Mouse (Mus musculus): ENCODE results near the gene AU040320. TPM values are rescaled to one million over a fixed set of nuclear protein-coding genes. Genes with fewer than 3 reads are reported as not detected.

Gene AU040320
- polyA plus RNA-seq, 1 experiment from 2014 or later, result 36.5 TPM

- peak overlapping the region; percentile 96 for H3K9ac ChIP-seq (ENCODE audit: low read depth, low read length)
- H3K9me3 ChIP-seq (replicated peaks; ENCODE audit: control insufficient read depth, low read length, poor library complexity, severe bottlenecking), result no peaks in the 10 kb centered on the region
- H3K4me3 ChIP-seq (ENCODE audit: low read depth, low read length), result peak overlapping the region; percentile 89
- 1% methylated on average over 12 of the region's 12 CpGs for WGBS
- H3K36me3 ChIP-seq (ENCODE audit: control insufficient read depth, insufficient read depth, low read length), result peaks cover 10% of the 10 kb centered on the region
- peak overlapping the region; percentile 69 for H3K4me2 ChIP-seq (ENCODE audit: low read length)
- H3K27ac ChIP-seq (ENCODE audit: low read length), result peak overlapping the region; percentile 98
- H3K27me3 ChIP-seq (ENCODE audit: control insufficient read depth, insufficient read depth, low read depth, low read length), result no peaks in the 10 kb centered on the region
- peaks cover 39% of the 10 kb centered on the region for H3K4me1 ChIP-seq (ENCODE audit: control insufficient read depth, insufficient read depth, low read length)
- ATAC-seq, result no peak
Observed at GRCm38 (mm10) chr4:126754231-126754611, 877 bp downstream of the AU040320 start.

GRCm38 (mm10) chr4:126754736-126755374 lies 1.5 kb downstream of the AU040320 start:
- H3K9ac ChIP-seq (ENCODE audit: low read depth, low read length), result no peak overlapping the region
- H3K36me3 ChIP-seq (ENCODE audit: control insufficient read depth, insufficient read depth, low read length), result peaks cover 6% of the 10 kb centered on the region
- H3K4me1 ChIP-seq (ENCODE audit: control insufficient read depth, insufficient read depth, low read length), result peaks cover 34% of the 10 kb centered on the region
- ATAC-seq, result no peak
- H3K4me3 ChIP-seq (ENCODE audit: low read depth, low read length), result peak overlapping the region; percentile 89; the same call in 1 of the 2 replicates
- no peak overlapping the region for H3K27ac ChIP-seq (ENCODE audit: low read length)
- H3K9me3 ChIP-seq (replicated peaks; ENCODE audit: control insufficient read depth, low read length, poor library complexity, severe bottlenecking), result no peaks in the 10 kb centered on the region
- H3K4me2 ChIP-seq (ENCODE audit: low read length), result peak overlapping the region; percentile 69
- WGBS, result 44% methylated on average over 12 of the region's 12 CpGs
- no peaks in the 10 kb centered on the region for H3K27me3 ChIP-seq (ENCODE audit: control insufficient read depth, insufficient read depth, low read depth, low read length)

GRCm38 (mm10) chr4:126756766-126757165 lies 3.4 kb downstream of the AU040320 start:
- 79% methylated on average over 4 of the region's 4 CpGs for WGBS
- H3K27ac ChIP-seq (ENCODE audit: low read length), result no peak overlapping the region

GRCm38 (mm10) chr4:126758299-126758698 lies 5.0 kb downstream of the AU040320 start:
- Histone ChIP-seq H3K27me3 (ENCODE audit: control insufficient read depth, insufficient read depth, low read depth, low read length) (no peaks in the 10 kb centered on the region), H3K4me2 (ENCODE audit: low read length) (no peak overlapping the region), H3K4me3 (ENCODE audit: low read depth, low read length) (no peak overlapping the region), H3K4me1 (ENCODE audit: control insufficient read depth, insufficient read depth, low read length) (peaks cover 9% of the 10 kb centered on the region), H3K36me3 (ENCODE audit: control insufficient read depth, insufficient read depth, low read length) (peaks cover 12% of the 10 kb centered on the region), H3K27ac (ENCODE audit: low read length) (no peak overlapping the region), H3K9me3 (replicated peaks; ENCODE audit: control insufficient read depth, low read length, poor library complexity, severe bottlenecking) (no peaks in the 10 kb centered on the region), H3K9ac (ENCODE audit: low read depth, low read length) (no peak overlapping the region)
- 86% methylated on average over 5 of the region's 5 CpGs for WGBS
- ATAC-seq, result no peak

More at GRCm38 (mm10) chr4:126756766-126757165, 3.4 kb downstream of the AU040320 start:
- H3K4me1 ChIP-seq (ENCODE audit: control insufficient read depth, insufficient read depth, low read length), result peaks cover 14% of the 10 kb centered on the region
- no peaks in the 10 kb centered on the region for H3K27me3 ChIP-seq (ENCODE audit: control insufficient read depth, insufficient read depth, low read depth, low read length)
- peaks cover 10% of the 10 kb centered on the region for H3K36me3 ChIP-seq (ENCODE audit: control insufficient read depth, insufficient read depth, low read length)
- no peak overlapping the region for H3K4me2 ChIP-seq (ENCODE audit: low read length)
- no peak overlapping the region for H3K9ac ChIP-seq (ENCODE audit: low read depth, low read length)
- no peak overlapping the region for H3K4me3 ChIP-seq (ENCODE audit: low read depth, low read length)
- H3K9me3 ChIP-seq (replicated peaks; ENCODE audit: control insufficient read depth, low read length, poor library complexity, severe bottlenecking), result no peaks in the 10 kb centered on the region
- ATAC-seq, result no peak

GRCm38 (mm10) chr4:126759435-126759834 lies 6.1 kb downstream of the AU040320 start:
- Histone ChIP-seq H3K9ac (ENCODE audit: low read depth, low read length) (no peak overlapping the region), H3K4me3 (ENCODE audit: low read depth, low read length) (no peak overlapping the region), H3K27ac (ENCODE audit: low read length) (no peak overlapping the region), H3K36me3 (ENCODE audit: control insufficient read depth, insufficient read depth, low read length) (peaks cover 14% of the 10 kb centered on the region), H3K4me1 (ENCODE audit: control insufficient read depth, insufficient read depth, low read length) (peaks cover 8% of the 10 kb centered on the region), H3K4me2 (ENCODE audit: low read length) (no peak overlapping the region), H3K9me3 (replicated peaks; ENCODE audit: control insufficient read depth, low read length, poor library complexity, severe bottlenecking) (no peaks in the 10 kb centered on the region), H3K27me3 (ENCODE audit: control insufficient read depth, insufficient read depth, low read depth, low read length) (no peaks in the 10 kb centered on the region)
- ATAC-seq, result no peak
- WGBS, result 89% methylated on average over 2 of the region's 2 CpGs

GRCm38 (mm10) chr4:126762586-126763359 lies 9.4 kb downstream of the AU040320 start:
- Histone ChIP-seq H3K9ac (ENCODE audit: low read depth, low read length) (no peak overlapping the region), H3K27me3 (ENCODE audit: control insufficient read depth, insufficient read depth, low read depth, low read length) (no peaks in the 10 kb centered on the region), H3K27ac (ENCODE audit: low read length) (no peak overlapping the region), H3K36me3 (ENCODE audit: control insufficient read depth, insufficient read depth, low read length) (peaks cover 12% of the 10 kb centered on the region; the same call in 1 of the 2 replicates), H3K9me3 (replicated peaks; ENCODE audit: control insufficient read depth, low read length, poor library complexity, severe bottlenecking) (no peaks in the 10 kb centered on the region), H3K4me2 (ENCODE audit: low read length) (no peak overlapping the region), H3K4me3 (ENCODE audit: low read depth, low read length) (no peak overlapping the region), H3K4me1 (ENCODE audit: control insufficient read depth, insufficient read depth, low read length) (no peaks in the 10 kb centered on the region)
- no peak for ATAC-seq
- 56% methylated on average over 11 of the region's 11 CpGs for WGBS

GRCm38 (mm10) chr4:126763483-126763882 lies 10.1 kb downstream of the AU040320 start:
- Histone ChIP-seq H3K9ac (ENCODE audit: low read depth, low read length) (no peak overlapping the region), H3K4me3 (ENCODE audit: low read depth, low read length) (no peak overlapping the region), H3K36me3 (ENCODE audit: control insufficient read depth, insufficient read depth, low read length) (peaks cover 9% of the 10 kb centered on the region), H3K4me2 (ENCODE audit: low read length) (no peak overlapping the region), H3K9me3 (replicated peaks; ENCODE audit: control insufficient read depth, low read length, poor library complexity, severe bottlenecking) (no peaks in the 10 kb centered on the region), H3K27me3 (ENCODE audit: control insufficient read depth, insufficient read depth, low read depth, low read length) (no peaks in the 10 kb centered on the region), H3K4me1 (ENCODE audit: control insufficient read depth, insufficient read depth, low read length) (no peaks in the 10 kb centered on the region), H3K27ac (ENCODE audit: low read length) (no peak overlapping the region)
- 79% methylated on average over 2 of the region's 2 CpGs for WGBS
- no peak for ATAC-seq

- Histone ChIP-seq H3K27ac (ENCODE audit: low read length) (no peak overlapping the region), H3K4me1 (ENCODE audit: control insufficient read depth, insufficient read depth, low read length) (no peaks in the 10 kb centered on the region), H3K9me3 (replicated peaks; ENCODE audit: control insufficient read depth, low read length, poor library complexity, severe bottlenecking) (no peaks in the 10 kb centered on the region), H3K4me3 (ENCODE audit: low read depth, low read length) (no peak overlapping the region), H3K36me3 (ENCODE audit: control insufficient read depth, insufficient read depth, low read length) (no peaks in the 10 kb centered on the region; the same call in 1 of the 2 replicates), H3K9ac (ENCODE audit: low read depth, low read length) (no peak overlapping the region), H3K27me3 (ENCODE audit: control insufficient read depth, insufficient read depth, low read depth, low read length) (no peaks in the 10 kb centered on the region), H3K4me2 (ENCODE audit: low read length) (no peak overlapping the region)
- 91% methylated on average over 9 of the region's 9 CpGs for WGBS
- no peak for ATAC-seq
Observed at GRCm38 (mm10) chr4:126769800-126770563, 16.6 kb downstream of the AU040320 start.

Data from midbrain, embryonic 16.5 days (tissue).